Mouse (Mus musculus) right cerebral cortex, adult 18-20 months (tissue): ENCODE measurements around the gene Tmem158.

ENCODE experiments used
- DNase-seq: peaks from one replicate; pipeline ENCODE4 v3.0.0; 2022; ENCODE audit warnings: mixed read lengths

Gene Tmem158

DNA sequence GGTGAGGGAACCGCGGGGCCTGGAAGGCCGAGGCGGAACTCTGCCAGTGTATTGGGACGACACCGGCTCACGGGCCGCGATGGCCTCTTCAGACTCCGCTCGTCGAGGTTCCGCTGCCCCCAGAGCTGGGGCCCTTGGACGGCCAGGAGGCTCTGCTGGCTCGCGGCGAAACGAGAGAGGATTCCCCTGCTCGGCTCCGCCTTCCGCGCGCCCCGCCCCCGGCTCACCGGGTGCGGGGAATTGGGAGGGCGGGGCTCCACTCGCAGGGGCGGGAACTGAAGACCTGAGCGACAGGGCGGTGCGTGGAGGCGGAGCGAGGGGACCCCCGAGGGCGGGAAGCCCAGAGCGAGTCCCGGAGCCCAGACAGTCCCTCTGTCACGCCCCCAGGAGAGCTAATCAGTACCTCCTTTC, at the start of gene Tmem158:
Tmem158 (minus strand) TSS at position 154 of the 411 bp plus-strand sequence.
- peak; percentile 90 for DNase-seq

DNA sequence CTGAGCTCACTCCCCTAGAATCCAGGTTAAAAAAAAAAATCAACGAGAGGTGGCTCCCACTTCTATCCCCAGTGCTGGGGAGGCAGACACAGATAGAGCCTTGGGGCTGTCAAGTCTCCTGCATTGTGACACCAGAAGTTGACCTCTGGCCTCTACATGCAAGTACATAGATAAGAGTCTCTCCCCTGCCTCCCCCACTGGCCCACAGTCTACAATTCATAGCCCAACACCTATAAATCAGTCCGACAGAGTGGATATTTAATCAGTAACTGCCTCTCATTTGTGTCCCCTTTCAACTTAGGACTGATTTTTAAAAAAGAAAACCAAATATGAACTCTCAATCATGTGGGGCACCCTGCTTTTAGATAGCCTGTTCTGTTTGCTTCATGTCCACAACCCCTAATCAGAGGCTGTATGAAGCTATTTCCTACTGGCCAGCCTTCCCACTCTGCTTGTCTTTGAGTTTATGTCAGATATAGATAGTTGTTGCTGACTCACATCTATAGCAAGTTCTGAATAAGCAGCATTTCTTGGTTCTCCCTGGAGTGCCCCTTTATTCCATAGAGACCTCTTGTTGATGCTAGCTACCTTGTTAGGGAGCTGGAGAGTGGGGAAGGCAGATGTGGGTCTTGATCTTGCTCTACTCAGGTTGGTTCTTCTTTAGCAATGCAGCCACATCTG, 49.3 kb upstream of the Tmem158 start:
- DNase-seq: no peak

DNA sequence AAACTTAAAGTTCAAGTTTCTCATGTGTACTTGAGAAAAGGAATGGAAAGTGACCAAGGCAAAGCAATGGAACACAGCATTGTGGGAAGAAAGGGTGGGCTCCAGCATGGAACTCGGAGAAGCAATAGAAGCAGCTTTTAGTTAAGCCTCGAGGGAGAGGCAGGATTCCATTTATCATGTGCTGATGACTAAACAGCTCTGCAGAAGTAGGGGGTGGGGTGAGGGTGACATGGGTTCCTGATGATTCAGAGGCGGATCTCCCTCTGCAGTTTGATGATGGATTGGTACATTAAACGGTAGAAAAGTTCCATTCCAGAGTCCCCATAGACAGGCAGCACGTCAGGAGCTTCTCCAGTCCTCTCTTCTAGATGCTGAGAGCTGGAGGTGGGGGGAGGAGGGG, 48.5 kb upstream of the Tmem158 start:
- DNase-seq: peak; percentile 29

DNA sequence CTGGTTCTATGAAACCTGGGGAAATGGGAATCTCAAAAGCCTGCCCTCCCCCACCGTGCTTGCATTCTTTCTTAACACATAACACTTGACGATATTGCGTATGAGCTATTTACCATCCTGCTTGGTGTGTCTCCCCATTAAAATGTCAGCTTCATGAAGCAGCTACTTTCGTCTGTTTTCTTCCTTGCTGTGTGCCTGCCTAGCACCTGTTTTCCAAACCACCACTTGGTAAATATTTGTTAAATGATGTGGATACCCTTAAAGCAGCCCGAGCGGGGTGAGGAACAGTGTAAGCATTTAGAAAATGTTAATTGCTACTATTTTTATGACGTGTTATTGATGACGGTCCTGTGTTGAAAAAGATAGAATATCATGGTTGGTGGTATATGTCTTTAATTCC, 44.4 kb upstream of the Tmem158 start:
- DNase-seq: no peak

DNA sequence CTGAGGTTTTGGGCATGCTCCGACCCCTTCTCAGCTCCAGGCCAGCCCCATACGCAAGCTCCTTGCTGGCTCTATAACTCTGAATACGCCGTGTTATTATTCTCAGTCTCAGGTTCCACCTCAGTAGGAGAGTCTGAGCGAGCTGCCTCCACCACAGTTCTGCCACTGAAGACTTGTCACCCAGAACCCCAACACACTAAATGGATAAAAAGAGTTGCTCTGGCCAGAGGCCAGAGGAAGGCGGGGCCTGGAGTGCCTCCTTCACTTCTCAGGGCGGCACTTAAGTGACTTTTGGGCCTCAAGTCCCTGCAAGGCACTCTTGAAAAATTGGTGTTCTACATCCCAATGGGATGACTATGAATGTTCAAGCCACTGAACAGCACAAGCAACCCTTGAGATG, 43.4 kb upstream of the Tmem158 start:
- DNase-seq: no peak

DNA sequence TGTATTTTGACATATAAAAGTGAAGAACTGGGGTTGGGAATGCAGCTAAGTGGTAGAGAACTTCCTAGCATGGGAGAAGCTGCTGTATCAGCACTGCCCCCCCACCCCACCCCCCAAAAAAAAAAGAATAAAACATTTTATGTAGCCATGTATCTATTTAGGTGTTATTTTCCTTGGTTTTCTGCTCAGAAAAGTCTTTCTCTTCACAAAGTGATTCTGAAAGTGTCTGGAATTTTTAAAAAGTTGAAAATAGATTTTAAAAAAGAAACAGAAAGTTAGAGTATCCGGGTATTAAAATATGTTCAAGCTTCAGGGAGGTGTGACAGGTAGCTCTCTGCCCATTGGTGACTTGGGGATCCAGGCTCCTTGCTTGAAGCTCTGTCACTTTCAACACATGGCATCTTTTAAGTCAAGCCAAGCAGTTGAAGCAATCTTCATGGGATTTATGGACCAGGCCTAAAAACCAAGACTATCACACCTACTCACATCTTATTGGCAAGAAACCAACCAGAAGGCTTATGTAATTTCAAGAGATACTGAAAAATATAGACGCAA, 42.3 kb upstream of the Tmem158 start:
- DNase-seq: no peak

DNA sequence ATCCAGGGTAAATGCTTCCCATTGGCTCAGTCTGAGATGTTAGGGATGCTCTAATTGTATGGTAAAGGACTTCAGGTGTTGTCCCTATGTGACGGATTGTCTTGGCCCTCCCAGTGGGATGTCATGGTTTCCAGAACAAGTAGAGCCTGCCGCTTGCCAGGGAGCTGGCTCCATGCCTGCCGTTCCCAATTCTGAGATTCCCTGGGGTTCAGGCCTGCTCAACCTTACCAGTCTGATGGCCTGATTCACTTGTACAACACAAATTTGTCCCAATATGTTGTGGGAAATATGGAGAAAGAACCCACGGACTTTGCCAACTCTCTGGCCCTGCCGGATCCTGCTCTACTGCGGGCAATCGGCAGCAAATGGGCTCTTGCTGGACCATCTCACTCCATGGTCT, 37.3 kb upstream of the Tmem158 start:
- no peak for DNase-seq

DNA sequence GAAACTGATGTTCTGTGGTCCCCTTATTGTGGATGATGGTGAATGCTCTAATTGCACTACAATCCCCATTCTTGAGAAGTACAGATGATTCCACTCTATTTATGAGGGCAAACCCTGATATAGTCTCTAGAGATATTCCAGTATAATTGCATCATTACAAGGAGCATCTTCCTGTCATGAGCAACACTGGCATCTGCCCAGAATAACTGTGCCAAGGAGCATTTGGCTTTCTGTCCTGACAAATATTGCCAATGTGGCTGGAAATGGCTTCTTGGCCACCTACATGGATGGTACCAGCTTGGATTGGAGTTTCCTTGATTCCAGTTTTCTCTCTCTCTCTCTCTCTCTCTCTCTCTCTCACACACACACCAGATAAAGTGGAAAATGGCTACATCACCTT, 35.7 kb upstream of the Tmem158 start:
- DNase-seq: no peak

DNA sequence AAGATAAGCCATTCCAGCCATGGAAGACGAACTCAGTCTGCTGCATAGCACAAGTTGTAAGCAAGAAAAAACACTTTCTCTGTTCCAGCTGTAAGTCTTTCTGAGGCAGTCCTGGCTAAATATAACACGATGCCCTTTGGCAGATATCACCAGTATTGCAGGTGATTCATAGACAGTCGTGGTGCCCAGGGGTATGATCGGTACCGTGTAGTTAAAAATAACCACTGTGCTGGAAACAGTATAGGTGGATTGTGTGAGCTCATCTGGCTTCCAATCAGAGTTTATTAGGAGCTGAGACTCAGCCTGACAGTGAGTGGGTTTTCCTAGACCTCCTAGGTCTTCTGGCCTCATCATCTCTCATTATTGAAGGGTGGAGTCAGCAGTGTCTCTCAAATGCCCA, 34.0 kb upstream of the Tmem158 start:
- DNase-seq: no peak

DNA sequence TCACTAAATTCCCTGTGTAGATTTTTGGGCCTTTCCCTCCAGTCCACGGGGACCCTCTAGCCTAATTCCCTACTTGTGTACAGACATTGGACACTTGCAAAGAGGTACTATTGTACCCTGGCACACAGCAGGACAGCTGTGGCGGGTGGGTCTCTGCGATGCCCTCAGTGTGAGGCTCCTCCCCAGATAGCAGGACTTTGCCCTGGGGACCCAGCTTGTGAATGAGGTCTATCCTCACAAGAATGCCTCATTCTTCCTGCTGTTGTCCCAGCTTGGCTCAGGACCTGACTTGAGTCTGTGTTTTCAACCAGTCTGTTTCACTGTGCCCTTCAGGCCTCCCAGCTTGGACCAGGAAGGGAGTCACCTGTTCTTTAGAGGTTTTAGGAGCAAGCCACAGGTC, 27.8 kb upstream of the Tmem158 start:
- DNase-seq: no peak

DNA sequence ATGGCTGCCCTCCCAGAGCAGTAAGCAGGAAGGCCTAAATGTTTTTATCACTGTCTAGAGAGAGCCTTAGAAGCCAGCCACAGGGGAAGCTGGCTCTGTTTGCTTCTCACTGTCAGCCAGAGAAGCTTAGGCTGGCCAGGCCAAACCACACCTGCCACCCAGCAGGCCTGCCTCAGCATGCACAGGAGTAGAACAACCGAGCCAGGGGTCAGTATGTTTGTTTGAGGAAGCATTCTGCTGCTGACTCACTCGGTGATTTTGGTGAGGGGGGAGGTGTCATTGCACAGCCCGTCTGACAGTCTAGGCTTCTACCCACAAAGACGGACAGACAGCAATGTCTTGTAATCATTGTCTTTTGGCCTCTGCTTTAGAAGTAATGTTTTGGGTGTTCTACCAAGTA, 25.1 kb upstream of the Tmem158 start:
- DNase-seq: no peak

DNA sequence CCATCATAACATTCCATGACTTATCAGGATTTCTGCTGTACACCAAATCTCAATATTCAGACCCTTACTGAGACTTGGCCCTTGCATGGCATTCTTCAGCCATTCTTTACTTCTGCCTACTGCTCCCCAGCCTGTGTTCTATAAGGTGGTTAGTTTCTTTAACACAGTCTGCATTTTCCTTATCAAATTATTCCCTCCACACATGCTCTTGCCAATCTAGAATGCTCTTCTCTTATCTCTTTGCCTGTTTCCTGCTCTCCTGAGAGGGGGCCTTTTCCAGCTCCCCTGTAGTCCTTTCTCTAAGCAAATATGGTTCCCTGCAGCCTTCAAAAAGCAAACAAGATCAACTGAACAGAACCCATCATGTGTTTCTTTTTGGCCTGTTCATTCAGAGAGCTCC, 20.2 kb upstream of the Tmem158 start:
- no peak for DNase-seq

DNA sequence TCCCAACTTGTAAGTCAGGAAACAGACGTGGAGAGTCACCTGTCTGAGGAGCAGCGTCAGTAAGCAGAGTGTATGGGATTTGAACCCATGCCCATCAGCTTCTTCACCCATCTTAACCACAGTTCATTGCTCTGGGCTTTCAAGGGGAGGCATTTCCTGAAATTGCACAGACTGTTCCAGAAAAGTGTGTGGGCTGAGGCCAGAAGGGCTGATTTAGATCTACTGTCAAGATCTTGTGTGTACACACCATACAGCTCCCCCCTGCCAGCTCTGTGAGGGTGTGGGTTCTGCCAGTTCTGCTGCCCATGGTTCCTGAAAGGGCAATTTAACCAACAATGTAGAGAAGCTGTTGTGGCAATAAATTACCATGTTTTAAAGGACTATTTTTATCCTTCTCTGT, 17.4 kb upstream of the Tmem158 start:
- no peak for DNase-seq

DNA sequence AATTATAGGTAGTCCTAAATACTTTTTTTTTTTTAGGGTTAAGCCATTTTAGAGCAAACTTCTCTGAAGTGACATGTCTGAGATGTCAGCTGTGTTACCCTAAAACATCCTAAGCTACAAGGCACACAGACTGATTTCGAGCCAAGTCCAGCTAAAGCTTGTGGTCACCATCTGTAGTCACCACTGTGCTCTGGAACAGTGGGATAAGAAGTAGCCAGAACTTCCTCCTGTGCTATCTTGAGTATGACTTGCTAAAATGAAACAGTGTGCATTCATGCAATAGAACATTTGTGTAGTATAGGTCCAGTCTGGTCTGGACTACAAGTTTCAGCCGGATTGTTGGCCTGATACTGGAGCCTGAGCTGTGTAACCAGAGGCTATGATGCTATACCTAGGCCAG, 14.8 kb upstream of the Tmem158 start:
- DNase-seq: no peak

DNA sequence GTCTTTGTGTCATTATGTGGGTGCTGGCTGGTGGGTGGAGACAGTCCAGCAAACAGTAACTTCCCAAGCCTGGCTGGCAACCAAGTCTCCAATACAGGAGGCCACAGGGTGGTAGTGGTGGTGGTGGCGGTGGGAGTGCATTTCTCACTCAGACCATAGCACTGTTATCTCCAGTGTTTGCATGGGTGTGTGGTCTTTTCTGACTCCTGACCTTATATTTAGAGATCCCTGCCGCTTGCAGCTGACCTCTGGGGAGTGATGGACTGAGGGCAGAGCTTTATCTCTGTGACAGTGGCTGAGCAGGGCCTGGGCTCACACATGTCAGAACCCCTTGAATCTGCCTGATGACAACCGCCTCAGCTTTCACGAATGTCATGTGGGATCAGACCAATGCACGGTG, 14.1 kb upstream of the Tmem158 start:
- no peak for DNase-seq

DNA sequence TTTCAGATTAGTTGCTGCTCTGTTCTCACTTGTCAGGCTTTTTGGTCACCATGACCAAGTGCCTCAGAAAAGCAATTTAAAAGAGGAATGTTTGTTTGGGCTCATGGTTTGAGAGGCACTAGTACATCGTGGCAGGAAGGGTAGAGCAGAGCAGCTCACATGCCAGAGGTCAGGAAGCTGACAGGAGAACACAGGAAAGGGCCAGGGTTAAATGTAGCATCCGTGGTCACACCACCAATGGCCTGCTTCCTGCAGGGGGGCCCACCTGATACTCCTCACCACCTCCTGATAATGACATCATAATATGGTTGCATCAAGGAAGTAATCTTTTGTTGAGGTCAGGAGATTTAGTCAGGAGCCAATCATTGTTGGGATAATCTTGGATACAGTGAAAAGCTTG, 13.3 kb upstream of the Tmem158 start:
- no peak for DNase-seq

DNA sequence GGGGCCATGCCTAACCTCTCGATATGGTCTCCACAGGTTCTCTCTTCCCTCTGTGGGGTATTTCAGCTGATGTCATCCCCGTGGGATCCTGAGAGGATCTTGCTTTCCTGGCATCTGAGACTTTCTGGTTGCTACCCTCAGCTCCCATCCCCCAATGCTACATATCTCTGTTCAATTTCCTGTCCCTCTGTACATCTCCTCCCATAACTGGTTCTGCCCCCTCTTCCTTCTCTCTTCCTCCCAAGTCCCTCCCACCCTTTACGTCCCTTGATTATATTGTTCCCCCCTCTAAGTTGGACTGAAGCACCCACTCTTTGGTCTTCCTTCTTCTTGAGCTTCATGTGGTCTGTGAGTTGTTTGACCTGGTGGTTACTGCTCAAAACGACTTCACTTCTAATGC, 11.0 kb upstream of the Tmem158 start:
- DNase-seq: no peak

DNA sequence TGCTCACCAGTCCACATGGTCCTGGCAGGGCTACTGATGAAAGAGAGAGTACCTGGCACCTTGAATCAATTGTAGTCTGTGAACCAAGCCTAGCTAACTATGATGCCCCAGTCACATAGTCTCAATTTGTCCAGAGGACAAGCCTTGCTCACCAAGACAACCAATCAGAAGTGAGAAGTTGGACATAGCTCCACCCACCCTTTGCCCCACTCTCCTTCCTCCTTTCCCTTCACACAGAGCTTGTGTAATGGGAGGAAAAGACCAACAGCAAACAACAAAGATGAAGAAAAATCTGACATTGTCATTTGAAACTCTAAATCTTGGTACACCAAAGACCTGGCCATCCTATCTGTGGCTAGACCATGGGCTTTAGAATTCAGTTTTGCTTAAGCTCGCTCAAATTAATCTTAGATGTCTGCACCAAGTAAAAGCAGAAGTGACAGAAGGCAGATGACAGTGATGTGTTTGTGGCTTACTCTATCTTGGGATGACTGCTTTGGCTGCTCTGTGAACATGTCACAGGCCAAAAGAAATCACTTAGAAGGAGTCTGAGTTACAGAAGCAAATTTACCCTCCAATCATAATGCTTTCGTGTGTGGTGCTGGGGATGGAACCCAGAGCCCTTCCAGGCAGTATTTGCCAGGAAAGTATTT, 9.5 kb upstream of the Tmem158 start:
- no peak for DNase-seq

DNA sequence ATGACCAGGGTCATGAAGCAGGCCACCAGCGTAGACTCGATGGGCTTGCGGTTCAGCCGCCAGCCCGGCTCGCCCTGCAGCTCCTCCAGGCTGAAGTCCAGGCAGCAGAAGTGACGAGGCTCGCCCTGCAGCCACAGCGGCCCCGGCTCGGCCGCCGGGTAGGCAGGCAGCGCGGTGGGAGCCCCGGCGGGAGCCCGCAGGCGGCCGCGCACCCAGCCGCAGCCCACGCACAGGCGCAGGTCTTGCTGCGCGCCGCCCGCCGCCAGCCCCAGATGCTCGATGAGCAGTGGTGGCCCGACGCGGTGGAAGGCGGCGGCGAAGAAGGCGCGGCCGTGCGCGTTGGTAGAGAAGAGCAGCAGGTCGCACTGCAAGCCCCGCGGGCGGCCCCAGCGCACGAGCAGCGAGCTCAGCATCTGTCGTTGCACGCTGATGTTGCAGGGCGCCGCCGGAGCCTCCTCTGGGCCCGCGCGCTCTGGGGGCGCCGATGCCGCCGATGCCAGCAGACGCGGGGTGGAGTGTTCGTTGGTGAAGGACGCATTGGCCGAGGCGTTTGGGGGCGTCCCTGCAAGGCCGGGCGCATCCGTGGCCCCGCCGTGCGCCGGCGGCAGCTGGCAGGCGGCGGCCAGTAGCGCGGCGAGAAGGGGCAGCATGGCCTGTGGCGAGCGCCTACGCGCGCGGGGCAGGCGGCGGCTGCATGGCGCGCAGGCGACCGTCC, 511 bp downstream of the Tmem158 start:
- peak; percentile 67 for DNase-seq

DNA sequence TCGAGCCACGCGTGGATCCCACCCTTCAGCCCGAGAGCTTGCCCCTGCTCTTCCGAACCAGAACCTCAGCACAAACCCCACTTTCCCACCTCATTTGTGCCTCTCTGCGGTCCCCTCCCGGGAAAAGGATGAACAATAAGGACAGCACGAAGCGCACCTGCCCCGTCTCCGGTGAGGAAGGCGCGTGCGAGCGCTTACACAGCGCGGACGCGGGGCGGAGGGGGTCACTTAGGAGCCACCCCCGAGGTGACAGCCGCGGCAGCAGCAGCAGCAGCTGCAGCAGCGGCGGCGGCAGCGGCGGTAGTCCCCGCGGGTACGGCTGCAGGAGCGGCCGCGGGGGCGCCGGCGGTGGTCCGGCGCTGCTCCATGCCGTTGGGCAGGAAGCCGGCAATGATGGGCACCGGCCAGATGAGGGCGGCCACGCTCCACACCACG, 1.1 kb downstream of the Tmem158 start:
- peak; percentile 63 for DNase-seq

DNA sequence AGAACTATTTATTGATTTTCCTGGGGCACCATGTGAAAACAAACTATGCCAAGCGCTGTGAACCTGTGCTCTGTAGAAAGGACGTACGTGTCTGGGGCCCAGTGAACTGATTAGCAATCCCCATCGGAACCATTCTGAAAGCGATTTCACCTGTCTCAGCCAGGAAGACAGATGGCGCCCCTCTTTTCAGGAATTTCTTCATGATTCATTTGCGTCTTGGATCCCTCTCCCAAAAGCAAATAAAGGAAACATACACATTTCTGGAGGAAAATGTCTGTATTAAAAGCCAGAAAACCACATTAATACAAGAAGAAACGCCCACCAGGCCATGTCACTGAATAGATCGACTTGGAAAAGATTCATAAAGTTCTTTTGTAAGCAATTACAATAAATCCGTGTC, 1.8 kb downstream of the Tmem158 start:
- peak; percentile 23 for DNase-seq

DNA sequence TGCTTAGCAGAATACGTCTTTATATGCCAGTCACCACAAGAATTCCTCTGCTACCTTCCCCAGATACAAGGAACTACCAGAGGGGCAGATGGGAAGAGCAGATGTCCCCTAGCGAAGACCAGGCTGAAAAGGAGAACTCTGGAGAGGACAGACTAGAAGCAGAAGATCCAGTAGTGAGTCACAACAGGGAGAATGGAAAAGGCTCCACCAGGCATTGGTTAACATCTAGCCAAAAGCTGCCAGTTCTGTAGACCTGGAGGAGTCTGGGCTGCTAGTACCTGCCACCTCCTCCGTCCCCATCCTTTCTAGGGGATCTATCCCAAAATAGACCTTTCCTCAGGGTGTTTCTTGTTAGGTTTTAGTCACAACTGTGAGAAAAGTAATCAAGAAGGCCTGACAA, 4.8 kb downstream of the Tmem158 start:
- peak; percentile 35 for DNase-seq

DNA sequence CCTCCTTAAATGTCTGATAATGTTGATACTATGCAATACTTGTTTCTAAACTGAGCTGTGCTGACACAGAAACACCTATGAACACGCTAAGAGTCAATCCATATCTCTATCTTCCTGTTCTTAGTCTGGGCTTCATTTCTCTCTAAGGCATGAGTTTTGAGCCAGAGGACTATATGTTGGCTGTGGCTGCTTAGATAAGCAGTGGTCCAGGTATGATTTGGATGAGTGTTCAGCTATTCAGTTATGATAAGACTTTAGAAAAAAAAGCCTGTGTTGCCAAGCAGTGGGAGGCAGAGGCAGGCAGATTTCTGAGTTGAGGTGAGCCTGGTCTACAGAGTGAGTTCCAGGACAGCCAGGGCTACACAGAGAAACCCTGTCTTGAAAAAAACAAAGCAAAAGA, 12.6 kb downstream of the Tmem158 start:
- no peak for DNase-seq

DNA sequence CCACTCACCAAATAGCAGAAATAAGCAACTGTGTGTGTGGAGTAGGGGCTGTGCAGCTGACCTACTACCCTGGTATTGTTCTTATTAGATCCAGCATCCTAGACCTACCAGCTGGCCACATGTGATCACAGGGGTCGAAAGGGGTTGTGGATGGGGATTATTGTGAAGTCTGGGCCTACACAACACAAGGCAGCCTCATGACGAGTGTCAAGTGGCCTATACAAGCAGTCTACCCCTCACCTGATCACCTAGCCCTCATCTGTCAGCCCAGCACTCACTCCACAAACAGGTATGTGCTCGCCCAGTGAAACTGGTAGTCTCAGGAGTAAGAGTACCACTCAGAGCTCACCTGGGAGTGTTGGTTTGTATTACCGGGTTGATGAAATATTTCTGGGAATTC, 15.4 kb downstream of the Tmem158 start:
- DNase-seq: no peak
